Mouse (Mus musculus) embryonic facial prominence, embryonic 11.5 days (tissue): Measurements from ENCODE around the gene Fgfr2. TPM values are rescaled to one million over a fixed set of nuclear protein-coding genes. Genes with fewer than 3 reads are reported as not detected.
A peak's percentile ranks its signal among the peaks of the same experiment; 100 is the strongest.

ENCODE experiments used
- ATAC-seq: fragments of 200-750 bp; cut with Nextera tagmentation; replicated peaks from 2 replicates; pipeline ENCODE4 v1.8.0; 2017; ENCODE audit warnings: low read depth; ENCODE audit not compliant: insufficient number of reproducible peaks, low FRiP score, low TSS enrichment
- DNase-seq: peaks from one replicate; pipeline ENCODE4 v3.0.0-alpha.2; 2015; ENCODE audit warnings: low spot score
- H3K27ac ChIP-seq: fragments of 300-500 bp; sonication (generic); replicated peaks from 2 replicates; pipeline ENCODE4 v1.5.1; 2014; ENCODE audit warnings: mild to moderate bottlenecking, low read depth, low read length, control low read depth
- H3K27me3 ChIP-seq: fragments of 300-500 bp; sonication (generic); 2 replicates; pipeline ENCODE4 v1.6.1; 2014; ENCODE audit warnings: mild to moderate bottlenecking, low read length, moderate library complexity, mixed read lengths; ENCODE audit not compliant: control insufficient read depth, insufficient read depth
- H3K36me3 ChIP-seq: fragments of 300-500 bp; sonication (generic); replicated peaks from 2 replicates; pipeline ENCODE4 v1.6.1; 2014; ENCODE audit warnings: low read depth, mild to moderate bottlenecking, low read length, moderate library complexity, mixed read lengths; ENCODE audit not compliant: control insufficient read depth, insufficient read depth
- H3K4me1 ChIP-seq: fragments of 300-500 bp; sonication (generic); 2 replicates; pipeline ENCODE4 v1.6.1; 2014; ENCODE audit warnings: low read length, mixed read lengths; ENCODE audit not compliant: control insufficient read depth, insufficient read depth
- H3K4me2 ChIP-seq: fragments of 300-500 bp; sonication (generic); 2 replicates; pipeline ENCODE4 v1.6.1; 2014; ENCODE audit warnings: low read depth, mild to moderate bottlenecking, control low read depth, low read length, moderate library complexity
- H3K4me3 ChIP-seq: fragments of 300-500 bp; sonication (generic); 2 replicates; pipeline ENCODE4 v1.5.1; 2014; ENCODE audit warnings: low read depth, low read length, control low read depth
- H3K9ac ChIP-seq: fragments of 300-500 bp; sonication (generic); replicated peaks from 2 replicates; pipeline ENCODE4 v1.6.1; 2014; ENCODE audit warnings: mild to moderate bottlenecking, control low read depth, low read length
- H3K9me3 ChIP-seq: fragments of 300-500 bp; sonication (generic); replicated peaks from 2 replicates; pipeline ENCODE4 v1.6.1; 2016; ENCODE audit warnings: mild to moderate bottlenecking, low read length, inconsistent platforms, mixed read lengths; ENCODE audit not compliant: control insufficient read depth
- WGBS: fragments of 180-500 bp; shearing (Covaris S2); extraction: QIAGEN DNeasy Blood & Tissue Kit; methylation state at CpG from one replicate; pipeline ENCODE4 v1.1.7; 2014; 5-methylcytosine and 5-hydroxymethylcytosine counted together
- polyA plus RNA-seq: library from polyadenylated mRNA; unstranded; fragments of >200 nt; fragmentation: Nextera tagmentation; extraction: Ambion mirVana; gene quantifications from 2 replicates; pipeline ENCODE4 v1.2.1, GENCODE M21; 2014

Fgfr2 gene
- polyA plus RNA-seq, 1 experiment from 2014 or later = 75.6 TPM

DNA sequence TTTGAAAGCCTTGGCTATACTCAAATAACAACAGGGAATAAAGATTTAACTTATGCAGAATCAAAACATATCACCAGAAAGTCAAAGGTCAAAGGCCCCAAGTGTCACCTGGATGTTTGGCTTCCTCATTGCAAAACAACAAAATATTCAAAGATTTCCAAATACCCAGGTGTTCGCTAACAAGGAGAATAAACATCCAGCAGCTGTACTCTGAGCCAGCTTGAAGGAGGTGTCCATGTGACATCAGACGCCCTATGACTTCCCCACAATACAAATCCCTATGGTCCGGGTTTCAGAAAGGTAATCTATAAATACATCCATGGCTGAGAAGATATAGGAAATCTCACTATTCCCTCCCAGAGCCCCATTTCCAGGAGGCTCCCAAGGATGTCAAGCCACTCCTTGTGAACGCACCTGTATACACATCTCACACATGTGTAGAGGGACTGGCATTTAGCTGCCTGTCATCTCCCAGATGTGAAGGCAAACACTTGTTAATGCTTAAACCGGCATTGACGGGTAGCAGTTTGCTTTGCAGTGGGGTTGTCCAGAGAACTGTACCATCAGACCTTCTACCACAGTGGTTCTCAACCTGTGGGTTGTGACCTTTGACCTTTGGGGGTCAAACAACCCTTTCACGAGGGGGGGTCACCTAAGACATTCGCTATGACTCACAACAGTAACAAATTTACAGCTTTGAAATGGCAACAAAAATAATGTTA, 2900.4 kb downstream of the Fgfr2 start:
- no peaks in the 10 kb centered on the region for H3K9me3 ChIP-seq
- no peak overlapping the region for H3K9ac ChIP-seq
- no peak overlapping the region for H3K4me2 ChIP-seq
- WGBS = 76% methylated on average over 8 of the region's 8 CpGs
- H3K4me1 ChIP-seq = no peaks in the 10 kb centered on the region
- H3K27me3 ChIP-seq = no peaks in the 10 kb centered on the region
- DNase-seq (no peak), ATAC-seq (no peak)
- no peak overlapping the region for H3K4me3 ChIP-seq
- H3K27ac ChIP-seq = no peak overlapping the region
- H3K36me3 ChIP-seq = no peaks in the 10 kb centered on the region

DNA sequence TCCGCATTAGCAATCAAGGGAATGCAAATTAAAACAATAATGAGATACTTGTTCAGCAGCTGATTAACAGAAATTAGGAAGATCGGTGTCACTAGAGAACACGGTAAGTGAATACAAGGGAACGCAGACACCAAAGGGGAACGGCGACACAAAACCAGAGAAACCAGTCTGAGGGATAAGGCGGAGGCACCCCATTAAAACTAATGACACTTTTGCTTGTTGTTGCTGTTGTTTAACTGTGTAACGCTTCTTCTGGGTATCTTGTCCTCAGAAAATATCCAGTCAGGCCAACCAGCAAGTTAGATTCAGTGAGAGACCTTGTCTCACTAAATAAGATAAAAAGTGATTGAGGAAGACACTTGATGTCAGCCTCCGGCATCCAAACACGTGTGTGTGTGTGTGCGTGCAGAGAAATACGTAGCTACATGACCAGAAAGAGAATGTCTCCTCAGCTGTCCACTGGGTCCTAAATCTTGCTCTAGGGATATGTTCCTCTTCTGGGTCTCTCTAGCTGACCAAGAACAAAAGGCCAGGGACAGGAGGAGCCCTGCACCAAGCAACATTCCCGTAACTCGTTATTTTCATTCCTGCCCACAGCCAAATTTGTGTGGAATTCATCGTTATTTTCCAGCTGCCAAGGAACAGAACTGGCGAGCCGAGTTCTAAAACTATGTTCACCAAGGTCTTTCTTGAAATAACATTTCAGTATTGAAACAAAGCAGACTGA, 2901.3 kb downstream of the Fgfr2 start:
- Histone ChIP-seq H3K4me2 (no peak overlapping the region), H3K9ac (no peak overlapping the region), H3K9me3 (no peaks in the 10 kb centered on the region), H3K36me3 (no peaks in the 10 kb centered on the region), H3K4me1 (no peaks in the 10 kb centered on the region), H3K27ac (no peak overlapping the region), H3K4me3 (no peak overlapping the region), H3K27me3 (no peaks in the 10 kb centered on the region)
- WGBS = 75% methylated on average over 17 of the region's 17 CpGs
- DNase-seq (no peak), ATAC-seq (no peak)

GRCm38 (mm10) chr7:130220627-130221026, 2902.5 kb downstream of the Fgfr2 start:
- ATAC-seq (no peak), DNase-seq (no peak)
- no peaks in the 10 kb centered on the region for H3K4me1 ChIP-seq
- no peak overlapping the region for H3K27ac ChIP-seq
- H3K4me2 ChIP-seq = no peak overlapping the region
- no peaks in the 10 kb centered on the region for H3K9me3 ChIP-seq
- 85% methylated on average over 4 of the region's 4 CpGs for WGBS
- H3K4me3 ChIP-seq = no peak overlapping the region
- no peaks in the 10 kb centered on the region for H3K27me3 ChIP-seq
- H3K36me3 ChIP-seq = no peaks in the 10 kb centered on the region
- no peak overlapping the region for H3K9ac ChIP-seq

- Histone ChIP-seq H3K36me3 (no peaks in the 10 kb centered on the region), H3K27ac (no peak overlapping the region), H3K4me1 (no peaks in the 10 kb centered on the region), H3K4me3 (no peak overlapping the region), H3K4me2 (no peak overlapping the region), H3K9ac (no peak overlapping the region), H3K27me3 (no peaks in the 10 kb centered on the region), H3K9me3 (no peaks in the 10 kb centered on the region)
- no peak for ATAC-seq
- WGBS = 88% methylated on average over 4 of the region's 4 CpGs
- DNase-seq = no peak
Observed at GRCm38 (mm10) chr7:130219844-130220243, 2903.3 kb downstream of the Fgfr2 start.

DNA sequence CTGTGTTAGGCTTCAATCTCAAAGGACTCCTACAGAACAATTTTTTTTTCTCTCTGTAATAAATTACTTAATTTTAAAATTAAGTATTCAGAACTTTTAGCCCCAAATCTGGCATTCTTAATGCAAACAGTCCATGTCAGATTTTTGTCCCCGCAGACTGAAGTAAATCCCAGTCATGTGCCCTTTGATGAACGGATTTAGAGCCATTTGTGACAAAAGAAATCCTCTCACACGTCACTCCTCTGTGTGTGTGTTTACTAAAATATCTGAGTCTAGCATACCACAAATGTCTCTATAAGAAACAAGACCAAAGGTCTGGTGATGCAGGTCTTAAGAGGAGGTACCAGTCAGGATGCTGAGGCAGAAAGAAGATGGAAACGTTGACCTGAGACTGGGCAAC, 2906.9 kb downstream of the Fgfr2 start:
- no peak for DNase-seq
- H3K36me3 ChIP-seq = no peaks in the 10 kb centered on the region
- H3K4me3 ChIP-seq = no peak overlapping the region
- H3K9me3 ChIP-seq = no peaks in the 10 kb centered on the region
- no peak overlapping the region for H3K27ac ChIP-seq
- 46% methylated on average over 4 of the region's 4 CpGs for WGBS
- no peaks in the 10 kb centered on the region for H3K4me1 ChIP-seq
- no peak for ATAC-seq
- no peak overlapping the region for H3K9ac ChIP-seq
- no peaks in the 10 kb centered on the region for H3K27me3 ChIP-seq
- no peak overlapping the region for H3K4me2 ChIP-seq

DNA sequence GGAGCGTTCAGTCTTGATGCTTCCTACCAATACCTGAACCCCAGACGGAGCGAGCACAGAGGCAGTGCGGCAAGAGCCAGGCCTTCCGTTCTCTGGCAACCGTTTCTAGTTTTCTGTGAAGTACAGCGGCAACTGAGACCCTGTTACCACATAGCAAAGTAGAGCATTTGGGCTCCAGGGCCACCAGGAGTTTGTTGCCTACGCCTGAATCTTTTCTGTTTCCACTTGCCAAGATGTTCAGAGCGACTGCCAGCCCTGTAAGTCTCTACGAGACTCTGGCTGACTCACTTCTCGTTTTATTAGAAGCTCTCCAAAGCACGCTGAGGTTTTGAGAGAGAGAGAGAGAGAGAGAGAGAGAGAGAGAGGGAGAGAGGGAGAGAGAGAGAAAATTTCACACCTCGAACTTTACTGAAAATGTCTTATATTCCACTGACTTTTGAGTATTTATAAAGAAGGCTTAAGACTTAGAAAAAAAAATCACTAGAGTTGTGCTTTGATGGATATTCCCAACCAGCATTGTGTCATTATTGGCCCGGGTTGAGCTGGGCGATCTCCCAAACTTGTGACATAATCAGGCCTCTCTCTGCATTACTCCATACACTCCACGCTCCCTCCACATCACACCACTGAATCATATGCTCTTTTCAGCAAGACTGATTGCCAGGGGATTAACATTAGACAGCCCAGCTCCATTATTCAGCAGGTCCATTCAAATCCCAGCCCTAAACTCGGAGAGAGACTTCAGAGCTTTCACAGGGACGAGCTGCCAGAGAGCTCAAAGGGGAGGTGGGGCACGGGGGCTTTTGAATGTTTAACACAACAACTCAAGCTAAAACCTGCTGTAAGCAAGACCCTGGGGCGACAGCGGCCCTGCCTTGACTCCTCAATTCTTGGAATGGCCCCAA, 2907.6 kb downstream of the Fgfr2 start:
- Histone ChIP-seq H3K36me3 (no peaks in the 10 kb centered on the region), H3K9ac (no peak overlapping the region), H3K4me2 (no peak overlapping the region), H3K4me1 (no peaks in the 10 kb centered on the region), H3K9me3 (no peaks in the 10 kb centered on the region), H3K27me3 (no peaks in the 10 kb centered on the region), H3K4me3 (no peak overlapping the region), H3K27ac (no peak overlapping the region)
- ATAC-seq = peak; percentile 80; the same call in 1 of the 2 replicates
- peak; percentile 64 for DNase-seq
- 60% methylated on average over 21 of the region's 21 CpGs for WGBS

- Histone ChIP-seq H3K4me3 (no peak overlapping the region), H3K36me3 (no peaks in the 10 kb centered on the region; the same call in 1 of the 2 replicates)
Observed at GRCm38 (mm10) chr7:130213156-130213555, 2910.0 kb downstream of the Fgfr2 start.

More at GRCm38 (mm10) chr7:130213156-130213555, 2910.0 kb downstream of the Fgfr2 start:
- H3K4me2 ChIP-seq = no peak overlapping the region
- H3K9me3 ChIP-seq = no peaks in the 10 kb centered on the region
- no peaks in the 10 kb centered on the region for H3K4me1 ChIP-seq
- no peak overlapping the region for H3K27ac ChIP-seq
- DNase-seq (no peak), ATAC-seq (no peak)
- H3K9ac ChIP-seq = no peak overlapping the region
- 90% methylated on average over 5 of the region's 5 CpGs for WGBS
- no peaks in the 10 kb centered on the region for H3K27me3 ChIP-seq
